Mouse (Mus musculus) embryo, embryonic 11.5 days (tissue): Measurements from ENCODE around the gene Dhx37.
A peak's percentile ranks its signal among the peaks of the same experiment; 100 is the strongest.
"Not testable (repeated sequence)": the region's sequence is repeated elsewhere in the genome, so short reads cannot be mapped to it uniquely, and the experiment has no call there.

ENCODE experiments used
- DNase-seq: peaks from one replicate; pipeline ENCODE4 v3.0.0-alpha.2; 2012; ENCODE audit warnings: low read depth, low spot score

The Dhx37 gene

DNA sequence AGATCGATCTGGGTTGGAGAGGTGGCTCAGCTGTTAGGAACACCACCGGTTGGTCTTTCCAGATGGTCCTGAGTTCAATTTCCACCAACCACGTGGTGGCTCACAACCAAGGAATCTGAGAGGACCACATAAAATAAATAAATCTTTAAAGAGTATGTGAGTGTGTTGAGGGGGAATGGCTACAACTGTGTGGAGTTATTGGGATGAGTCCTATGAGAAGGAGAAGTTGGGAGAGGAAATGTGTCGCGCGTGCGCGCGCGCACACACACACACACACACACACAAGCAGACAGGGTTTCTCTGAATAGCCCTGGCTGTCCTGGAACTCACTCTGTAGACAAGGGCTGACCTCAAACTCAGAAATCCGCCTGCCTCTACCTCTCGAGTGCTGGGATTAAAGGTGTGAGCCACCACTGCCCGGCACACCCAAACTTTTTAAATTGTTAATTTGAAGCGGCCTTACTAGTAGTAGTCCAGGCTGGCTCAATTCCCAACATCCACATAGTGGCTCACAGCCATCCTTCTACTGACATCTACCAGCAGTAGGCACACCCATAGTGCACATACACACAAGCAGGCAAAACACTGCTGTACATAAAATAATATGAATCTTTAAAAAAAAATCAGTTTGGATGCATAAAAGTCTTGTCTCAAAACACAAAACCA, 25.9 kb downstream of the Dhx37 start:
- no peak for DNase-seq

DNA sequence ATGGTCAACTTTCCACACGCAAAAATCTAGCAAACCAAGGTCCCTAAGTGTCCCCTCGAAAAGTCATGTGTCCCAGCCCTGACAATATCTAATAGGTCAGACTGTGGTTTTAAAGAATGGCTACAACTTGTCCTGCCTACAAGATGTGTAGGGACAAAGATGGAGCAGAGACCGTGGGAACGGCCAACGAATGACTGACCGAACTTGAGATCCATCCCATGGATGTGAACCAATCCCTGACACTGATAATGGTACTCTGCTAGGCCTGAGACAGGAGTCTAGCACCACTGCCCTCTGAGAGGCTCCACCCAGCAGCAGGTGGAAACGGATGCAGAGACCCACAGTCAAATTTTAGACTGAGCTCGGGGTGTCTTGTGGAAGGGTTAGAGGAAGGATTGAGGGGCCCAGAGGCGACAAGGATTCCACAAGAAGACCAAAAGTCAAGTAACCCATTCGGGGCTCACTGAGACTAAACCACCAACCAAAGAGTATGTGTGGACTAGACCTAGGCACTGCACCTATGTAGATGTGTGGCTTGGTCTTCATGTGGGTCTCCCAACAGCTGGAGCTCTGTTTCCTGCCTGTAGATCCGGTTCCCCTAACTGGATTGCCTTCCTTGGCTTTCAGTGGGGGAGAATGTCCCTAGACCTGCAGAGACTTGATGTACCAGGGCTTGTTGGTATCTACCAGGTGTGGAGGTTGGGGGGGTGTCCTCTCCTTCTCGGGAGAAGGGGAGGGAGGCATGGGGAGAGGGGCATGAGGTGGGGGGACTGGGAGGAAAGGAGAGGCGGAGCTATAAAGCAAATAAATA, 26.7 kb downstream of the Dhx37 start:
- DNase-seq: no peak

DNA sequence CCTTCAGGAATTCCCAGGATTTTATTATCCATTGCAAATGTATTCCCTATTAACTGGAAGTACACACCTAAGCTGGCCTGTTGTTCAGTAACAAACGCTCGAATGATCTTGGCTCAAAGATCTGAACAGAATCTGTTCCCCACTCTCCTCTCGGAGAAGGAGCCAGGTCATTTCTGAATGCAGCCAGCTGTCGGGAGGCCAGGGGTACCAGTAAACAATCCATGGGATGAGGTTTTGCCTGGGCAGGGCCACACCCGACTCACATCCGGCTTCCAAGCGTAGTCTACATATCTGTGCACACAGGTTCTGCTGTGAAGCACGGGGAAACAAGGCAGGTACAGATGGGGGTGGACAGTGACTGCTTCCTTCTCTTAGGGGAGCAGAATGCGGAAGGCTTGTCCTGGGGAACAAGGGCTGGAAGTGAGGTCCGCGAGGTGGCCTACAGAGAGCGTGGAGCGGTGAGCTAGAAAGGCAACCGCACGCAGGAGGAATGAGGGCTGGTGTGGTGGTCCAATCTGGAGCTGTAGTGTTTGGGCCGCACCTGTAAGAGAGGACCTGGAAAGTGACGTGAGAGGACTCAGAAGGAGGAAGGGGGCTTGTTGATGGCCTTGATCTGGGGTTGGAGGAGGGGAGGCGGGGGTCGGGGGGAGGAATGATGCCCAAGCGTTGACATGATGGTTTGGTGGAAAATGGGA, 27.5 kb downstream of the Dhx37 start:
- DNase-seq: no peak

DNA sequence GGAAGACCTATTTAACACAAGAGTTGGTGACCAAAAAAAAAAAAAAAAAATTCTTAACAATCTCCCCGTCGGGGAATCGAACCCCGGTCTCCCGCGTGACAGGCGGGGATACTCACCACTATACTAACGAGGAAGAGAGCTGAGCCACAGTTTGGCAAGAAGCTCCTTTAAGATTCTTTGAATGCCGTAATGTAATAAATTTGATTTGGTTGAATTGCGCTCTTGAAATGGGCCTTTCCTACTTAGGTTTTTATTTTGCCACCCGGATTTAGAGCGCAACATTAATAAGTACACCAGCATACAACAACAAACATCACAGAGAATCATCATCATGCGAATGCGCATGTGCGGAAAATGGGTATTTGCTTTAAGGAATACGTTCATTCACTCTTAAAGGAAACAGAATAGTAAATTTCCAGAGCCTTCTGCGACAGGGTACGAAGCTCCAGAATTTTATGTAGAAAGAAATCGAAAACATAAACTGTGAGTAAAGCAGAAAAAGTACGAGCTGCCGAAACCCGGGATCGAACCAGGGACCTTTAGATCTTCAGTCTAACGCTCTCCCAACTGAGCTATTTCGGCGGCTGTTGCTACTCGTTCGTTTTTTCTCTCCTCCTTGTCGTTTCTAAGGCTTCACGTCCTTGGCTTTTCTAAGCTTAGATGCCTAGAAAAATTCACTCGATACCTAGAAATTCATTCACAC, 28.2 kb downstream of the Dhx37 start:
- peak; percentile 85 for DNase-seq

DNA sequence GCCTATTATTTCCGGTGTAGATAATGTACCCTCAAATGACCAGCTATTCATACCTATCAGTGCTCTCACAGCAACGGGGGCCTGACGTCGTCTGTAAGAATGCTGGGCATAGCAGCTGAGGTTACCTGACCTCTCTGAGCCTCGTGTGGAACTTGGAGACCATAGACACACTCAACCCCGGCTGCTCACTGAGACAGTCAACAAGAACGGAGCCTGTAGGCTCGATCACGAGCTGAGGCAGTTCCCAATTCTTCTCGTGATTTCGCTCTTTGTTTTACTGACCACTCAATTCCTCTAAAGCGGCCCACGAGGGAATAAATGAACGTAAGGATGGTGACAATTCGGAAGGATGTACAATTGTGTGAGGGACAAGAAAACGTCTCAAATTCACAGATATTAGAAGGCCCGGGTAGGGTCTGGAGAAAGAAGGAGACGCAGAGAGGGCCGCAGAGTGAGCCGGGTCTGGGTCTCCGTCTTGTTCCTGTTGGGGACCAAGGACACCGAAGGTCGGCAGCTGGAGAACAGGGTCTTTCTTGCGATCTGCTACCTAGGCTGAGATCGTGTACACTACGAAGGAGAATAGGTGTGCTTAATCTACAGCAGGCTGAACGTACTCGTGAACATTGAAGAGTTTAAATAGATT, 28.9 kb downstream of the Dhx37 start:
- DNase-seq: no peak

DNA sequence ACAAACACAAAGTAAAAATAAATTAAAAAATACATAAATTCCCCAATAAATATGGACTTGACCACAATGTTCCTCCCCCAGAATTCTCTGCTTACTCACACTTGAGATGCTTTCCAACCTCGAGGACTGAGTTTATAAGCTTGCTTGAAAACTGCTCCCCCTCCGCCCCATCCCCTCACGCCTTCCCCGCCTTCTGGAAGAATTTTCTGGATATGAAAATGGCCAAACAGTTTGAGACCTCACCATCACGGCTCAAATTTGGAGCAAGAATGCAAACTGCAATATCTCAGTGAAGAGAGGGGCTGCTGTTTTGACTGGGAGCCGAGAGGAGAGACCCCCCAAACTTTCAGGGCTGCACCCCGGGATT, 29.4 kb downstream of the Dhx37 start:
- DNase-seq: no peak

DNA sequence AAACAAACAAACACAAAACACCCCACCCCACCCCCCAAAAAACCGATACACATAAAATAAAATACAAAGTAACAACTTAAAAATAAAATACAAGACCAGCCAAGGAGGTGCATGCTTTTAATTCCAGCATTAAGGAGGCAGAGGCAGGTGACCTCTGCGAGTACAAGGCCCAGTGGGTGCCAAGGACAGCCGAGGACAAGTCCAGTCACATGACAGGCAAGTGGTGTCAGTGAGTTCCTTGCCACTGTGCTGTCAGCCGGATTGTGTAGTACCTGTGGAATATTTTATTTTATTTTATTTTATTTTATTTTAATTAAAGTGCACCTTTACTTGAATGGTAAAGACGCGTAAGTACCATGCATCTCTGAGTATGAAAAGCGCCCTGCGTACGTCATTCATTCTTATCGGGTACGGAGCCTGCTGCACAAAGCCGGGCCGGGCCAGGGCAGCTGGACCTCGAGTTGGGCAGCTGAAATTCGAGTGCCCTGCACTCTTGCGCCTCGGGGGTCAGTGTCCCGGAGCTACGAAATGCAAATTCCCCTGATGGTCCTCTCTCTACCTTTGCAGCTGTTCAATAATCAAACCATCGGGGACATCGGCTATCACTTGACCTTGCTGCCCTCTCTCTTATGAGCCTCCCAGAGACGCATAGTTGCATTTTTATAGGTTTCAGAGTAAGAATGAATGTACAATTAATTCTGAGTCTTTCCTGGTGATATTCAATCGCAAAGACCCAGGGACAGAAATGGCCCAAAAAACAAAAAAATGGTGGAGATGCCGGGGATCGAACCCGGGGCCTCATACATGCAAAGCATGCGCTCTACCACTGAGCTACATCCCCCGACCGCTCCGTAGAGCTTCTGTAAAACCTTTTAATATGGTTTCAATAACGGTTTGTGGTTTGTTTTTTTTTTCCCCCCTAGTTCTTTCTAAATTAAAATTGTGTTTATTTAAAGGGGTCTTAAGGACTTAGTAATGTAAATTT, 30.1 kb downstream of the Dhx37 start:
- no peak for DNase-seq

DNA sequence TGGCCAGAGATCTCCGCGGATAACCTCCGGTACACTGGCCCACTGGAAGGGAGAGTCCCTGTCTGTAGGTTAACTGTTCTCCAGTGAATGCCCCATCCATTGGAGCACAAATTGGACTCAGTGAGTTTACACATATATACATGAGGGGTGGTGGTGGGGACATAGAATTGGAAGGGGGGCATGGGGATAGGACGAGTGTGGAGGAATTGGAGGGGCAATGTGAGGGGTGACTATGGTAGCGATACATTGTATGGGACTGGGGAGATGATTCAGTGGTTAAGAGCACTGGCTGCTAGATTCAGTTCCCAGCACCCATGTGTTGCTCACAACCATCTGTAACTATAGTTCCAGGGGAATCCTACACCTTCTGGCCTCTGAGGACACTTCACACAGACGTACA, 30.9 kb downstream of the Dhx37 start:
- DNase-seq: no peak

DNA sequence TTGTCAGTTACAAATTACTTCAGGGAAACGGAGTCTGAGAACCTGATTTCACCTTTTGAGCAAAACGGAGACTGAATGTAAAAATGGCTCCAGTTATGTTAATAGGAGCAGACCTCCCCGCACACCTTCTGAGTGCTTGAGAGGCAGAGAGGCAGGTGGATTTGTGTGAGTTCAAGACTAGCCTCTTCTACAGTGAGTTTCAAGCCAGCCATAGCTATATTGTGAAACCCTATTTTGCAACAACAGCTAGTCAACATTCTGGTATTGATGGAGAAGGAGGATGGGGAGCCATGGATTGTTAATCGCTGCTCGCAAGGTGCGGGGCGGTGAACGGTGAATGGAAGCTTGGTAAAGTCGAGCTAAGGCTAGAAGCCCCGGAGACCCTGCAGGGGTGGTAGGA, 31.4 kb downstream of the Dhx37 start:
- no peak for DNase-seq

DNA sequence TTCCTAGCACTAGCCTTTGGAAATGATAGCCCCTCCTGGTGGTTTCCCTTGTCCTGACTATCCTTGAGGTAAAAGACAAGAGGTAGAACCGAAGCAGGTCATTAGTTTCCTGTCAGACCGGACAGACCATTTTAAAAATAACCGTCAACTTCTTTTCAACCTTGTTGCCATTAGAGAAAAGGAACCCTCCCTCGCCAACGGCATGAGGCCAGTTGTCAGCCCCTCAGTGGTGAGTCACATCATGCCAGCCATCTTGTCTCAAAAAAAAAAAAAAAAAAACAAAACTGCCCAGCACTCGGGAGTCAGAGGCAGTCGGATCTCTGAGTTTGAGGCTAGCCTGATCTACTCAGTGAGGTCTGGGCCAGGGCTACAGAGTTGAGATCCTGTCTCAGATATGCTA, 33.0 kb downstream of the Dhx37 start:
- no peak for DNase-seq

DNA sequence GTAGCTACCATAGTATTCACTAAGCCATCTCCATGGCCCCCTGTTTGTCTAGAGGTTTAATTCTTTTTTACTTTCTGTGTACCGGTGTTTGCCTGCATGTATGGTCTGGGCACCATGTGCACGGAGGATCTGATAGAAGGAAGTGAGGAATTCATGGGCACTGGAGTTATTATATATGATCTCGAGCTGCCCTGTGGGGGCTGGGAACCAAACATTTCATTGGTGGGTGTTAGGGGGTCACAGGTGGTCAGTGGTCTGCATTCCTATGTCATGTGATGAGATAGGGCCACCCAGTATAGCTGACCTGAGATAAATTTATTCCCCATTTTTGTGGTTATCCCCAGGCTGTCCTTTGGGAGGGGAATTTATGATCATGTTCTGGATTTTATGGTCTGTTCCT, 38.9 kb downstream of the Dhx37 start:
- DNase-seq: no peak

DNA sequence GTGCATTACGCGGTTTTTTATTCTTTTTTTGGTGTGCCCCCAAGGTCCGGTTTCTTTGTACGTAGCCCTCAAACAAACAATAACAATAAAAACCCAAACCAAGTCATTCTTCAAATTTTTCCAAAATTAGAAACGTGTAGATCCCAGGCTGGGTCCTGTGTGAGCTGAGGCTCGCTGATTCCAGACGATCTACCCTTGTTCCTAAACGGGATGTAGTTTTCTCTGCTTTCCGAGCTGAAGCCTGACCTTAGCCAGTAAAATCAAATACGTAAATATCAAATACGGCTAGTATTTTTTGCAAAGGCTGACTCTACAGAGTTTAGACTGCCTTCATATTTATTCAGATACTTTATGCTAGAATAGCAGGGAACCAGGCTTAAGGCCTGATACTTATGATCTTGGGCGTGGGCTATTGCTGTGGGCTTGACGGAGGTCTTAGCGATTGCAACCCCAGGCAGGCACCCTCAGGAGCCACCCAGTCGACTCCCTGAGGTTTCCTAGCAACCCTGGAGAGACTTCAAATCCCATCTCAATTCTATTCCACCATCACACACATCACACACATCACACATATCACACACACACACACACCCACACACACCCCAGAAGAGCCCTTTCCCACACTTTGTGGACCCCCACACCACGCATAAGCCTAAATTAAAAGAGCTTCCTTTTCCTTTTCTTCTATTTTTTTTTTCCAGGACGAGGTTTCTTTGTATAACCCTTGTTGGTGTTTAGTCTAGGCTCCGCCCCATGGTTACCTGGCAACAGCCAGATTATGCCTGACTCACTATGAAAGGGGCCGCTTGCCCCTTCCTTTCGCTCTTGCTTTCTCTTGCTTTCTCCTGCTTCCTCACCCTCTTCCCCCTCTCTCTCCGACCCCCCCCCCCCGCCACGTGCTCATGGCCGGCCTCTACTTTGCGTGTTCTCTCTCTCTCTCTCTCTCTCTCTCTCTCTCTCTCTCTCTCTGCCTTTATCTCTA, 40.0 kb downstream of the Dhx37 start:
- DNase-seq: peak; percentile 84

DNA sequence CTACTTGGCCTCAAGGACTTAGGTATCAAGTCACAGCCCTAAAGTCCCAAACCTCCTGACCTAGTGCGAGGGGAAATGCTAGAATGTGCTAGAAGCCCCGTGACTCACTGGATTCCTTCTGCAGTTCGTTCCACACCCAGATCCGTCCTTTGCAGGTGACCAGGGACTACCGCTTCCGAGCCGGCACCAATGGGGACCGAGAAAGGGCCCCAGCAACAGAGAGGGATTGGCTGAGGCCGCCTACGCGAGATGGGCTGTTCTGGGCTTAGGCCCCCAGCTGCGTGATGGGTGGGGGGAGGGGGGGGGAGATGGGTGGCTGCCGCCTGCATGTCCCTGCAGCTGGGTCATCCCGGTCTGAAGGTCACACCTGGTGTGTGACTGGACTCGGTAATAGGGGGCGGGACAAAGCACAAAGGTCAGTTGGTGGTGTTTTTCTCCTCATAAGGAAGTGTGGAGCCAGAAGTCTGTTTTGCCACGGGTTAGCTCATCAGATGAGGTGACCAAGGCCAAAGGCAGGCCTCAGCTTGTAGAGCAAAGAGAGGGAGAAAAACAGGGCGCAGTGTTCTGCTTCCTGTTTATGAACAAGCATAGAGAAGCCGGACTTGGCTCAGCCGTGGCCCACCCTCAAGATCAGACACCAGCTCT, 40.8 kb downstream of the Dhx37 start:
- DNase-seq: peak; percentile 87

DNA sequence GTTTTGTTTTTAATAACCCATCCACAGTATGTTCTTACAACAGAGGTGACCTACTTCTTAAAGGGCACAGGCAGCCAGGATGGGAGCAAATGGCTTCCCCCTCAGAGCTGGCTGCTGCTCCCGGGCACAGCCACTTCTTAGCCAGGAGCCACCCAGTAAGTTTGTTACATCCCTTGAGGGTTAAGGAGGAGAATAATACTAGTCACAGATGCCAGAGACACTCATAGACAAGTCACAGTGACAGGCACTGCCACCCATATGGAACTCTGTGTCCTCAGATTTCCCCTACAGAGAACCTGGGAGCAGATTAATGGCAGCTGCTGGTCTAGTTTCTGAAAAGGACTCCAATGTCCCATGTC, 41.3 kb downstream of the Dhx37 start:
- no peak for DNase-seq

DNA sequence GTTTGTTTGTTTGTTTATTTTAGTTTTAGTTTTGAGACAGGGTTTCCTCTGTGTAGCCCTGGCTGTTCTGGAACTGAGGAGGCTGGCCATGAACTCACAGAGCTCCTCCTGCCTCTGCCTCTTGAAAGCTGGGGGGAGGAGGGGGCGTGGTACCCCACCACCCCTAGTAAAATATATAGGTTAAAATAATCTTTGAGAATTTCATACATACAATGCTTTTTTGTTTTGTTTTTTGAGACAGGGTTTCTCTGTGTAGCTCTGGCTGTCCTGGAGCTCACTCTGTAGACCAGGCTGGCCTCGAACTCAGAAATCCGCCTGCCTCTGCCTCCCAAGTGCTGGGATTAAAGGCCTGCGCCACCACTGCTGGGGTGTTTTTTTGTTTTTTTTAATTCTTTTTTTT, 41.7 kb downstream of the Dhx37 start:
- not testable (repeated sequence) for DNase-seq

DNA sequence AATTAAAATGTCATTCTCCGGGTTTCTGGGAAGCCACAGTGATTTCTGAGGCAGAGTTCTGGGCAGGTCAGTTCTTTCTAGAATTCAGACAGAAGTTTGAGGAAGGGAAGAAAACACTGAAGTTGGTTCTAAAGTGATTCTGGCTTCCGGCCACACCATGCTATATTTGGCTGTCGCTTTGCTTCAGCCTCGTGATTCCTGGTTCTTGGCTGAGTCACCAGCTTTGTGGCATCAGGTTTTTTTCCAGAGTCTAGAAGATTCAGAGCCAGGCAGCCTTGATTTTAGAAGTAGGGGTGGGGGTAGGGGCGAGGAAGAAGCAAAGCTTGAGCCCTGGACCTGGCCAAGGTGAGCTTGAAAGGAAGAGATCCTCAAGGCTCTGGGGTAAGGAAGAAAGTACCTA, 42.3 kb downstream of the Dhx37 start:
- no peak for DNase-seq

DNA sequence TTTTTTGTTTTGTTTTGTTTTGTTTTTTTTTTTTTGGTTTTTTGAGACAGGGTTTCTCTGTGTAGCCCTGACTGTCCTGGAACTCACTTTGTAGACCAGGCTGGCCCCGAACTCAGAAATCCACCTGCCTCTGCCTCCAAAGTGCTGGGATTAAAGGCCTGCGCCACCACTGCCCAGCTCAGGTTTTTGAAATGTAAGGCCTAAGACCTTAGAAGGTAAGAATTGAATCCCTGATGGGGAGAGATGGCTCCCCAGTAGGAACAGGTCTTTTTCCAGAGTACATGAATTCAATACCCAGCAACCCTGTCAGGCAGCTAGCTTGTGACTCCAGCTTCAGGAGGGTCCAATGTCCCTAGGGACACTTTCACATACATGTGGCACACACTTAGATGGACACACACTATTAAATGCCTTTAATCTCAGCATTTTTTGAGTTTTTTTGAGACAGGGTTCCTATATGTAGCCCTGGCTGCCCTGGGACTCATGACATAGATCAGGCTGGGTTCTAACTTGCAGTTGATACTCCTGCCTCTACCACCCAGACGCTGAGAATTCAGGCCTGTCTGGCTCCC, 42.9 kb downstream of the Dhx37 start:
- no peak for DNase-seq
